Mouse (Mus musculus): ENCODE results near the gene Cfap157.

- TF ChIP-seq POLR2A (IDR thresholded peaks at IDR 0.05; ENCODE audit: borderline replicate concordance, control insufficient read depth, low read depth, low read length) (no peak), CTCF (IDR thresholded peaks at IDR 0.05; ENCODE audit: control insufficient read depth, insufficient read depth, low read length) (no peak)
Measured at GRCm38 (mm10) chr2:32823153-32823552, 38.9 kb upstream of the Cfap157 start.

Measured in bone marrow, adult 2 months (tissue).